Mouse (Mus musculus): ENCODE measurements at regions not wholly inside any gene's neighbourhood (a gene's known extent, or its start where the extent isn't known, plus 50 kb on each side); places are given as distances from the start of the nearest gene placed in this dataset.

GRCm38 (mm10) chr11:24363418-24364364 lies 285.8 kb downstream of the Bcl11a start:
- WGBS: 76% methylated on average over 9 of the region's 9 CpGs

DNA sequence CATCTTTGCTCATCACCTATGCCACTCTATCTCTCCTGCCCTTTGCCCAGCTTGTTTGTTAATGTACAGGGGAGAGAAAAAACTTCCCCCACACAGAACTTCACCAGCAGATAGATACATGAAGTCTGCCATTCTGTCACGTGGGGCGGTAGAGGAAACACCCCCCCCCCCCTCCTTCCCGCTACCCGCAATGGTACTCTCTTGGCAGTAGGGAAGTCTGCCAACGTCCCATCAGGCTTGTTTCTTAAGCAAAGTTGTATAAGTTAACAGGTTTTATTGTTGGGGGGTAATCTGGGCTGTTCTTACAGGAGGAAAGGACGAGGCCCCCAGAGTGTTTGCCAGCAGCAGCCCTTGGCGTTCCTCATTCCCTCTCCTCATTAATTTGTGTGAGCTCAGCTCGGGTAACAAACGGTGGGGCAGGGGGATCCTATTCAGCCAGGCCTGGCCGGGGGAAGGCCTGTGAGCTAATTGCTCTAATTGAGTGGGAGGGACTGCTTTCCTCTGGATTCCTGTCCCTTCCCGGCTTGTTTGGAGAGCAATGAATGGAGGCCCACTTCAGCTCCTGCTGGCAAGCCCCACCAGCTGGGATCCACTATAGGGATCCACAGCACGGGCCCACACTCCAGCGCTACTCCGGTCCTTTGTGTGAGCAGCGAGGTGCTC lies 292.5 kb downstream of the Bcl11a start:
- no peak overlapping the region for H3K27ac ChIP-seq (replicated peaks; ENCODE audit: insufficient read depth, low read depth, low read length)
- no peaks in the 10 kb centered on the region for H3K4me1 ChIP-seq (ENCODE audit: control insufficient read depth, insufficient read depth, low read length)
- 50% methylated on average over 15 of the region's 15 CpGs for WGBS
- no peaks in the 10 kb centered on the region for H3K27me3 ChIP-seq (ENCODE audit: control insufficient read depth, insufficient read depth, low read length)
- H3K36me3 ChIP-seq (ENCODE audit: control insufficient read depth, insufficient read depth, low read length): no peaks in the 10 kb centered on the region
- TF ChIP-seq POLR2A (IDR thresholded peaks at IDR 0.05; ENCODE audit: extremely low read depth, insufficient read depth, low read length) (no peak), CTCF (IDR thresholded peaks at IDR 0.05; ENCODE audit: low read depth, low read length) (no peak)
- no peak overlapping the region for H3K4me3 ChIP-seq (ENCODE audit: insufficient read depth, low read depth, low read length)
- H3K79me2 ChIP-seq (ENCODE audit: control insufficient read depth, insufficient read depth, low read length): no peaks in the 10 kb centered on the region
- DNase-seq (ENCODE audit: extremely low read depth, low read depth, low spot score): no peak
- H3K9ac ChIP-seq (ENCODE audit: low read depth, low read length): no peak overlapping the region

More at GRCm38 (mm10) chr11:24363418-24364364, 285.8 kb downstream of the Bcl11a start:
- no peaks in the 10 kb centered on the region for H3K27me3 ChIP-seq (ENCODE audit: control insufficient read depth, insufficient read depth, low read length)
- H3K27ac ChIP-seq (replicated peaks; ENCODE audit: insufficient read depth, low read depth, low read length): no peak overlapping the region
- no peaks in the 10 kb centered on the region for H3K36me3 ChIP-seq (ENCODE audit: control insufficient read depth, insufficient read depth, low read length)
- TF ChIP-seq POLR2A (IDR thresholded peaks at IDR 0.05; ENCODE audit: extremely low read depth, insufficient read depth, low read length) (no peak), CTCF (IDR thresholded peaks at IDR 0.05; ENCODE audit: low read depth, low read length) (no peak)
- H3K4me3 ChIP-seq (ENCODE audit: insufficient read depth, low read depth, low read length): no peak overlapping the region
- no peak overlapping the region for H3K9ac ChIP-seq (ENCODE audit: low read depth, low read length)
- no peak for DNase-seq (ENCODE audit: extremely low read depth, low read depth, low spot score)
- no peaks in the 10 kb centered on the region for H3K4me1 ChIP-seq (ENCODE audit: control insufficient read depth, insufficient read depth, low read length)
- H3K79me2 ChIP-seq (ENCODE audit: control insufficient read depth, insufficient read depth, low read length): no peaks in the 10 kb centered on the region

DNA sequence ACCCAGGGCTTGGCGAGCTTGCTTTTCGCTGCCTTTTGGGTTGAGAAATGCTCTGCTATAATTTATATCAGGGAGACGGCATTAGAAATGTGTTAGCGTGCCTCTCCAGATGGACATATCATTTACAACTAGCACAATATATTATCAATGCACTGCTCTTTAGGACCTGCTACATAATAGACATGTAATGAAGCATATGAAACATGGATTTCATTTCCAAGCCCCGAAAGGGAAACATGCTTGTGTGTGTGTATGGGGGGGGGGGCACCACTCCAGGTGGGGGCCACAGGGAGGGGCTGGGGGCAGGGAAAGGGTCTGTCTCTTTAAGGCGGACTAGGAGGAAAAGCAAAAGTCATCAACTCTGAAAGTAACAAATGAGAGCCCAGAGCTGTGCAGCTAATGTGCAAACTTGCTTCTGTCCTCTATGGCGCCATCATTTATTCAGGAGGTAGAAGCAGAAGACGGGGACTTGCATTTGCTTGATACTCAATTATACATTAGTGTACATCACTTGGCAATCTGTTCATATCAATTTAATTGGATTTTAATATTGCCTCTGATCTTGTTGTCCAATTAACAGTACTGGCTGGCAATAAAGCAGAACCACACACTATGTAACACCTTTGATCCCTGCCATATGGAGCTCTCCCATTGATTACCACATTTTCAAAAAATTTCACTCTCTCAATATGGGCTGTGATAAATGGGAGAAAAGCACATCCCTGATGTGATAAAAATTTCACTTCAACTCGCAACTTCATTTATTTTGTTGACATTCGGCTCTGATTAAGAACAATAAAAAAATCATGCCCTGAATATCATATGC lies 293.2 kb downstream of the Bcl11a start:
- no peaks in the 10 kb centered on the region for H3K36me3 ChIP-seq (ENCODE audit: control insufficient read depth, insufficient read depth, low read length)
- WGBS: 92% methylated on average over 10 of the region's 10 CpGs
- no peaks in the 10 kb centered on the region for H3K4me1 ChIP-seq (ENCODE audit: control insufficient read depth, insufficient read depth, low read length)
- H3K27me3 ChIP-seq (ENCODE audit: control insufficient read depth, insufficient read depth, low read length): no peaks in the 10 kb centered on the region
- DNase-seq (ENCODE audit: extremely low read depth, low read depth, low spot score): no peak
- H3K79me2 ChIP-seq (ENCODE audit: control insufficient read depth, insufficient read depth, low read length): no peaks in the 10 kb centered on the region
- no peak overlapping the region for H3K9ac ChIP-seq (ENCODE audit: low read depth, low read length)
- no peak overlapping the region for H3K4me3 ChIP-seq (ENCODE audit: insufficient read depth, low read depth, low read length)
- H3K27ac ChIP-seq (replicated peaks; ENCODE audit: insufficient read depth, low read depth, low read length): no peak overlapping the region
- TF ChIP-seq POLR2A (IDR thresholded peaks at IDR 0.05; ENCODE audit: extremely low read depth, insufficient read depth, low read length) (no peak), CTCF (IDR thresholded peaks at IDR 0.05; ENCODE audit: low read depth, low read length) (no peak)

DNA sequence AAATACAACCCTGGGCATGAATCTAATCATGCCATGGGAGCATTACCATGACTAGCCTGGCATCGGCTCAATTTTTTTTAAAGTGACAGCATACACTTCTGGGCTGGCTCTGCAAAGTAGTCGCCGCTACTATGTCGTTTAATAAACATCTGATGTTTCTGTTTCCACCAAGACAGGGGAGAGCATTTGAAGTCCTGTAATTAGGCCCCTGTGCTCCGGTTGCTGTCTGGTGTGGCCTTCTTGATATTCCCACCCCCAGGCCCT lies 293.8 kb downstream of the Bcl11a start:
- Histone ChIP-seq H3K27me3 (ENCODE audit: control insufficient read depth, insufficient read depth, low read length) (no peaks in the 10 kb centered on the region), H3K4me3 (ENCODE audit: insufficient read depth, low read depth, low read length) (no peak overlapping the region), H3K9ac (ENCODE audit: low read depth, low read length) (no peak overlapping the region), H3K36me3 (ENCODE audit: control insufficient read depth, insufficient read depth, low read length) (no peaks in the 10 kb centered on the region), H3K27ac (replicated peaks; ENCODE audit: insufficient read depth, low read depth, low read length) (no peak overlapping the region), H3K79me2 (ENCODE audit: control insufficient read depth, insufficient read depth, low read length) (no peaks in the 10 kb centered on the region), H3K4me1 (ENCODE audit: control insufficient read depth, insufficient read depth, low read length) (no peaks in the 10 kb centered on the region)
- DNase-seq (ENCODE audit: extremely low read depth, low read depth, low spot score): no peak
- 93% methylated on average over 5 of the region's 5 CpGs for WGBS
- TF ChIP-seq CTCF (IDR thresholded peaks at IDR 0.05; ENCODE audit: low read depth, low read length): no peak
- TF ChIP-seq POLR2A (IDR thresholded peaks at IDR 0.05; ENCODE audit: extremely low read depth, insufficient read depth, low read length): no peak

GRCm38 (mm10) chr11:24371963-24372362 lies 294.1 kb downstream of the Bcl11a start:
- Histone ChIP-seq H3K79me2 (ENCODE audit: control insufficient read depth, insufficient read depth, low read length) (no peaks in the 10 kb centered on the region), H3K9ac (ENCODE audit: low read depth, low read length) (no peak overlapping the region), H3K4me1 (ENCODE audit: control insufficient read depth, insufficient read depth, low read length) (no peaks in the 10 kb centered on the region), H3K36me3 (ENCODE audit: control insufficient read depth, insufficient read depth, low read length) (no peaks in the 10 kb centered on the region), H3K4me3 (ENCODE audit: insufficient read depth, low read depth, low read length) (no peak overlapping the region), H3K27ac (replicated peaks; ENCODE audit: insufficient read depth, low read depth, low read length) (no peak overlapping the region), H3K27me3 (ENCODE audit: control insufficient read depth, insufficient read depth, low read length) (no peaks in the 10 kb centered on the region)
- 66% methylated on average over 8 of the region's 8 CpGs for WGBS
- TF ChIP-seq POLR2A (IDR thresholded peaks at IDR 0.05; ENCODE audit: extremely low read depth, insufficient read depth, low read length) (no peak), CTCF (IDR thresholded peaks at IDR 0.05; ENCODE audit: low read depth, low read length) (no peak)
- peak; percentile 6 for DNase-seq (ENCODE audit: extremely low read depth, low read depth, low spot score)
